Mouse (Mus musculus): ENCODE results near the gene Mapkbp1.

The Mapkbp1 gene

GRCm38 (mm10) chr2:119972537-119972879, at the start of gene Mapkbp1:
TSS of gene Mapkbp1 (plus strand) at chr2:119972699.
- DNase-seq, result no peak

- no peak for DNase-seq
Measured at GRCm38 (mm10) chr2:119970571-119970970, 1.9 kb upstream of the Mapkbp1 start.

GRCm38 (mm10) chr2:119971316-119971715, 1.2 kb upstream of the Mapkbp1 start:
- no peak for DNase-seq

GRCm38 (mm10) chr2:119971837-119972536, 512 bp upstream of the Mapkbp1 start:
- DNase-seq, result peak; percentile 96

- no peak for DNase-seq
Measured at GRCm38 (mm10) chr2:119980343-119980986, 8.0 kb downstream of the Mapkbp1 start.

- DNase-seq, result no peak
Measured at GRCm38 (mm10) chr2:119981631-119982030, 9.1 kb downstream of the Mapkbp1 start.

GRCm38 (mm10) chr2:119985871-119986270, 13.4 kb downstream of the Mapkbp1 start:
- no peak for DNase-seq

- DNase-seq, result no peak
Measured at GRCm38 (mm10) chr2:119986369-119986768, 13.9 kb downstream of the Mapkbp1 start.

GRCm38 (mm10) chr2:119987441-119987840, 14.9 kb downstream of the Mapkbp1 start:
- no peak for DNase-seq

- DNase-seq, result no peak
Measured at GRCm38 (mm10) chr2:119988952-119989351, 16.5 kb downstream of the Mapkbp1 start.

GRCm38 (mm10) chr2:119990881-119991280, 18.4 kb downstream of the Mapkbp1 start:
- no peak for DNase-seq

- no peak for DNase-seq
Measured at GRCm38 (mm10) chr2:119992349-119992748, 19.9 kb downstream of the Mapkbp1 start.

GRCm38 (mm10) chr2:119993515-119993914, 21.0 kb downstream of the Mapkbp1 start:
- DNase-seq, result no peak

- no peak for DNase-seq
Measured at GRCm38 (mm10) chr2:119994839-119995238, 22.3 kb downstream of the Mapkbp1 start.

GRCm38 (mm10) chr2:119995391-119996281, 23.1 kb downstream of the Mapkbp1 start:
- DNase-seq, result no peak

- DNase-seq, result no peak
Measured at GRCm38 (mm10) chr2:119997354-119997753, 24.9 kb downstream of the Mapkbp1 start.

GRCm38 (mm10) chr2:119999731-120000130, 27.2 kb downstream of the Mapkbp1 start:
- no peak for DNase-seq

- no peak for DNase-seq
Measured at GRCm38 (mm10) chr2:120000882-120001584, 28.5 kb downstream of the Mapkbp1 start.

GRCm38 (mm10) chr2:120001956-120002355, 29.5 kb downstream of the Mapkbp1 start:
- no peak for DNase-seq

GRCm38 (mm10) chr2:120003970-120004369, 31.5 kb downstream of the Mapkbp1 start:
- no peak for DNase-seq

- no peak for DNase-seq
Measured at GRCm38 (mm10) chr2:120006696-120007095, 34.2 kb downstream of the Mapkbp1 start.

- DNase-seq, result no peak
Measured at GRCm38 (mm10) chr2:120007680-120008210, 35.2 kb downstream of the Mapkbp1 start.

- no peak for DNase-seq
Measured at GRCm38 (mm10) chr2:120008672-120009071, 36.2 kb downstream of the Mapkbp1 start.

All from layer of hippocampus, adult 9-11 months (tissue).